Mouse (Mus musculus) spleen, adult 10 weeks (tissue): ENCODE data around the gene Magea6. TPM values are rescaled to one million over a fixed set of nuclear protein-coding genes. Genes with fewer than 3 reads are reported as not detected.

Experiments
- polyA plus RNA-seq: library from polyadenylated mRNA; stranded (reverse); fragments of 350-450 nt; fragmentation: Illumina TruSeq; extraction: RNeasy Lipid Tissue Mini Kit (QIAGEN cat#74804); gene quantifications from one replicate; pipeline ENCODE4 v1.2.3, GENCODE M21; 2015; ENCODE audit warnings: low replicate concordance; ENCODE audit not compliant: insufficient read depth

The Magea6 gene
- not detected for polyA plus RNA-seq

GRCm38 (mm10) chrX:154935887-154936286 lies at the start of gene Magea6:
Magea6 (minus strand) TSS chrX:154935987.

GRCm38 (mm10) chrX:154949405-154949804 lies 13.6 kb upstream of the Magea6 start, which contains the start of gene Magea3:
Magea3 (minus strand) TSS chrX:154949505.

GRCm38 (mm10) chrX:154890167-154890566 lies 45.6 kb downstream of the Magea6 start, which contains the start of gene Cldn34b1:
Cldn34b1 (minus strand) TSS chrX:154890267.

Other genes with a start within 250 kb of the Magea6 start
- gene Cldn34b1, start 45.7 kb downstream of the Magea6 start, polyA plus RNA-seq = not detected
- not detected for gene Magea3, start 13.5 kb upstream of the Magea6 start, polyA plus RNA-seq
- gene Magea8, start 59.9 kb upstream of the Magea6 start, polyA plus RNA-seq = not detected
- not detected for gene Magea5, start 127.2 kb upstream of the Magea6 start, polyA plus RNA-seq
- gene Magea1, start 153.8 kb upstream of the Magea6 start, polyA plus RNA-seq = not detected
- not detected for gene Magea2, start 157.7 kb upstream of the Magea6 start, polyA plus RNA-seq
- gene Cldn34b2, start 192.4 kb upstream of the Magea6 start, polyA plus RNA-seq = 0.23 TPM